Mouse (Mus musculus) embryonic facial prominence, embryonic 11.5 days (tissue): ENCODE data around the gene Smim13. TPM values are rescaled to one million over a fixed set of nuclear protein-coding genes. Genes with fewer than 3 reads are reported as not detected.
A peak's percentile ranks its signal among the peaks of the same experiment; 100 is the strongest.
"Not testable (repeated sequence)": the region's sequence is repeated elsewhere in the genome, so short reads cannot be mapped to it uniquely, and the experiment has no call there.

Experiments used
- ATAC-seq: fragments of 200-750 bp; cut with Nextera tagmentation; replicated peaks from 2 replicates; pipeline ENCODE4 v1.8.0; 2017; ENCODE audit warnings: low read depth; ENCODE audit not compliant: insufficient number of reproducible peaks, low FRiP score, low TSS enrichment
- DNase-seq: peaks from one replicate; pipeline ENCODE4 v3.0.0-alpha.2; 2015; ENCODE audit warnings: low spot score
- H3K27ac ChIP-seq: fragments of 300-500 bp; sonication (generic); replicated peaks from 2 replicates; pipeline ENCODE4 v1.5.1; 2014; ENCODE audit warnings: mild to moderate bottlenecking, low read depth, low read length, control low read depth
- H3K27me3 ChIP-seq: fragments of 300-500 bp; sonication (generic); 2 replicates; pipeline ENCODE4 v1.6.1; 2014; ENCODE audit warnings: mild to moderate bottlenecking, low read length, moderate library complexity, mixed read lengths; ENCODE audit not compliant: control insufficient read depth, insufficient read depth
- H3K36me3 ChIP-seq: fragments of 300-500 bp; sonication (generic); replicated peaks from 2 replicates; pipeline ENCODE4 v1.6.1; 2014; ENCODE audit warnings: low read depth, mild to moderate bottlenecking, low read length, moderate library complexity, mixed read lengths; ENCODE audit not compliant: control insufficient read depth, insufficient read depth
- H3K4me1 ChIP-seq: fragments of 300-500 bp; sonication (generic); 2 replicates; pipeline ENCODE4 v1.6.1; 2014; ENCODE audit warnings: low read length, mixed read lengths; ENCODE audit not compliant: control insufficient read depth, insufficient read depth
- H3K4me2 ChIP-seq: fragments of 300-500 bp; sonication (generic); 2 replicates; pipeline ENCODE4 v1.6.1; 2014; ENCODE audit warnings: low read depth, mild to moderate bottlenecking, control low read depth, low read length, moderate library complexity
- H3K4me3 ChIP-seq: fragments of 300-500 bp; sonication (generic); 2 replicates; pipeline ENCODE4 v1.5.1; 2014; ENCODE audit warnings: low read depth, low read length, control low read depth
- H3K9ac ChIP-seq: fragments of 300-500 bp; sonication (generic); replicated peaks from 2 replicates; pipeline ENCODE4 v1.6.1; 2014; ENCODE audit warnings: mild to moderate bottlenecking, control low read depth, low read length
- H3K9me3 ChIP-seq: fragments of 300-500 bp; sonication (generic); replicated peaks from 2 replicates; pipeline ENCODE4 v1.6.1; 2016; ENCODE audit warnings: mild to moderate bottlenecking, low read length, inconsistent platforms, mixed read lengths; ENCODE audit not compliant: control insufficient read depth
- WGBS: fragments of 180-500 bp; shearing (Covaris S2); extraction: QIAGEN DNeasy Blood & Tissue Kit; methylation state at CpG from one replicate; pipeline ENCODE4 v1.1.7; 2014; 5-methylcytosine and 5-hydroxymethylcytosine counted together
- polyA plus RNA-seq: library from polyadenylated mRNA; unstranded; fragments of >200 nt; fragmentation: Nextera tagmentation; extraction: Ambion mirVana; gene quantifications from 2 replicates; pipeline ENCODE4 v1.2.1, GENCODE M21; 2014

Gene Smim13
- polyA plus RNA-seq, 1 experiment from 2014 or later: 15.3 TPM

DNA sequence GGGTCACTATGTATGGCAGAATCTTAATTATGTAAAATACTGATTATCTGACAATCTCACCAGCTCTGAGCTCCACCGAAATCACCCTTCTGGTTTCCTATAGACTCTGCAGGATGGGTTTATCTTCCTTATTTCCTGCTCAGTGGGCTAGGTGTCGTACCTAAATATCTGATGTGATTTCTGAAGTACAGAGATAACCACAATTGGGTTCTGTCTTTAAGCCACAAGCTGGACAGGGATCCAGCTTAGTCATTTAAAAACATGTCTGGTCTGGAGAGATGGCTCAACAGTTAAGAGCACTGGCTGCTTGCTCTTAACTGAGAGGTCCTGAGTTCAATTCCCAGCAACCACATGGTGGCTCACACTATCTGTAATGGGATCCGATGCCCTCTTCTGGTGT is 7.3 kb downstream of the Smim13 start:
- Histone ChIP-seq H3K27ac (no peak overlapping the region), H3K9ac (no peak overlapping the region), H3K36me3 (no peaks in the 10 kb centered on the region), H3K4me1 (no peaks in the 10 kb centered on the region), H3K27me3 (no peaks in the 10 kb centered on the region), H3K9me3 (no peaks in the 10 kb centered on the region), H3K4me2 (no peak overlapping the region), H3K4me3 (no peak overlapping the region)
- ATAC-seq (no peak), DNase-seq (no peak)
- 90% methylated on average over 3 of the region's 3 CpGs for WGBS

DNA sequence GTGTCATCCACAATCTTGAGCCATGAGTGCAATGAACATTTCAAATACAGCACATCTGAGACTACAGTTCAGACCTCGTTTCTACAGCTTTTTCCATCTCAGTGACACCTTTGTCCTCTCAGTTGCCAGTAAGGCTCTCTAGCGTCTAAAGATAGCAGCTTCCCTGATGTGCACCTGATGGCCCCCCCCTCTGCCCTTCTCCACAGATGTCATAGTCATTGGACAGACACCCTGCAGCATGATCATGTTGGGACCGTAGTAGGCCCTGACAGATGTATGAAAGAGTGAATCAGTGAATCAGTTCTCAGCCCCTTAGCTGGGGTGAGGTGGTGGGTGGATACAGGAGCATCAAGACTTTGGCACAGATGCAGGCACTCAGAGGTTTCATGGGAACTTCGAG is 8.2 kb downstream of the Smim13 start:
- no peaks in the 10 kb centered on the region for H3K36me3 ChIP-seq
- H3K27ac ChIP-seq: no peak overlapping the region
- H3K9me3 ChIP-seq: no peaks in the 10 kb centered on the region
- DNase-seq (no peak), ATAC-seq (no peak)
- 84% methylated on average over 4 of the region's 4 CpGs for WGBS
- no peak overlapping the region for H3K4me3 ChIP-seq
- H3K4me1 ChIP-seq: no peaks in the 10 kb centered on the region
- H3K4me2 ChIP-seq: no peak overlapping the region
- H3K27me3 ChIP-seq: no peaks in the 10 kb centered on the region
- H3K9ac ChIP-seq: no peak overlapping the region

DNA sequence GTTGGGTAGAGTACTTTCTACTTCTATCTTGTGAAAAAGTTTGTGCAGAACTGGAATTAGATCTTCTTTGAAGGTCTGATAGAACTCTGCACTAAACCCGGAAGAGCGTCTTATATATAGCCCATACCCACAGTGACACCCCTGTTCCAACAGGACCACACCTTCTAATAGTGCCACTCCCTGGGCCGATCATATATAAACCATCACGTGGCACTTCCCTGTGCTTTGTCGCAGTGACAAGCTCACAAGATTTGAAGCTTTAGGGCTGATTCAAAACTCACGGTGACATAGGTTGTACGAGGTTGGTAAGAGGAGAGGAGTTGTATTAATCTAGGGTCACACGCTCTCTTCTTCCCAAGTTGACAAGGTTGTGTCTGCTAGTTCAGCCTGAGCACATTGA is 12.0 kb downstream of the Smim13 start:
- DNase-seq, H3K4me2 ChIP-seq, H3K4me1 ChIP-seq, ATAC-seq, H3K36me3 ChIP-seq, H3K27ac ChIP-seq, H3K27me3 ChIP-seq, H3K4me3 ChIP-seq, H3K9me3 ChIP-seq, H3K9ac ChIP-seq: not testable (repeated sequence)
- WGBS: 94% methylated on average over 8 of the region's 8 CpGs

DNA sequence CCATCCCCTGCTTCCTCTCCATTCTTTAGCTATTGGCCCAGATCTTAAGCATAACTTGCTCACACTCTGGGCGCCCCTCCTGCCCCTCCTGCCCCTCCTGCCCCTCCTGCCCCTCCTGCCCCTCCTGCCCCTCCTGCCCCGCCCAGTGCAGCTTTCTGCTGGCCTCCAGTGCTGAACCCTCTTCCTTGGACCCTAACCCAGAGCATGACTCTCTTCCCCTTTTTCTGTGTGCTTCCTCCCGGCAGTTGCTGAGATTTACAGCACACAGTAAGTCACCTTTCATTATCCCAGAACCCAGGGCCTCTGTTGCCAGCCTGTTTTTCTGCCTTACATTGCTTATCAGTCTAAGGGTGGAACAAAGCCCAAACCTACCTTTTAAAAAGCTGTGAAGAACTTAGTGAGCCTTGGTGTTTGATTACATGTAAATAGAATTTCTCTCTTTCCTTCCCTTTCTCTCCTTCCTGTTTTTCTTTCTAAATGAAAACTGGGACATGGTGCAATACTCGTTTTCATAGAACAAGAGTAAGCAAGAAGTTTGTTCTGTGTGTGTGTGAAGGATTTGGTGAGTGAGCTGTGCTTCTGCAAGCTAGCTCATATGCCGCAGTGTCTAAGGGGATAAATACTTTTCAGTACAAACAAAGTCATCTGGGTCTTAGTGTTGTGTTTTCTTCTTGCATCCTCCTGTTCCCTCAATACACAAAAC is 13.8 kb downstream of the Smim13 start:
- no peak overlapping the region for H3K27ac ChIP-seq
- WGBS: 89% methylated on average over 5 of the region's 5 CpGs
- H3K9me3 ChIP-seq: no peaks in the 10 kb centered on the region
- no peaks in the 10 kb centered on the region for H3K4me1 ChIP-seq
- H3K9ac ChIP-seq: no peak overlapping the region
- H3K4me3 ChIP-seq: no peak overlapping the region
- ATAC-seq: no peak
- no peak for DNase-seq
- H3K27me3 ChIP-seq: no peaks in the 10 kb centered on the region
- no peaks in the 10 kb centered on the region for H3K36me3 ChIP-seq
- no peak overlapping the region for H3K4me2 ChIP-seq

DNA sequence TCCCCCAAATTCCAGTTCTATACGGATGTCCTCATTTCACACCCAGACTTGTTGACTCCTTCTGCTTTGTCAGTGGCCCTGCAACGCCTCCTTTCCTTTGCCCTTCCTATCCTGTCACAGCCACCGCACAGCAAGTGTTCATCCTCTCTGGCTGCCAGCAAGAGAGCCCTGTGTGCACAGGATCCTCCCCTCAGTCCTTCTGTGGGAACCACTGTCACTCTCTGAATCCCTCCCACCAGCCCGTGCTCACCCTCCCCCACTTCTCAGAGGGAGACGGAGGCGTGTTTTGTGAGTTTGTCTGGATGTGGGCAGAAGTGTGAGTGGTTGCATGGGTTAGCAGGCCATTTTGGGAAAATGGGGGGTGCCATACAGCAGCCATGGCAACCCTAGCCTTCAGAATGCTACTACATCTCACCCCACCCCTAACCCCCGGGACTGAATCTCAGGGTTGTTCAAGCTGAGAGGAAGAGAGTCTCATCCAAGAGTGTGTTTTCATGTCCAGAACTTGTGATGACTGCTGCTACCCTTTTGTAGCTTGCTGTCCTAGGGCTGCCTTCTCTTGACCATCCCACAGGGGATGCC is 18.3 kb downstream of the Smim13 start:
- WGBS: 46% methylated on average over 7 of the region's 7 CpGs
- H3K9ac ChIP-seq: no peak overlapping the region
- H3K4me1 ChIP-seq: no peaks in the 10 kb centered on the region
- H3K9me3 ChIP-seq: no peaks in the 10 kb centered on the region
- no peaks in the 10 kb centered on the region for H3K27me3 ChIP-seq
- no peaks in the 10 kb centered on the region for H3K36me3 ChIP-seq
- H3K4me3 ChIP-seq: no peak overlapping the region
- H3K27ac ChIP-seq: no peak overlapping the region
- DNase-seq (no peak), ATAC-seq (no peak)
- H3K4me2 ChIP-seq: no peak overlapping the region

DNA sequence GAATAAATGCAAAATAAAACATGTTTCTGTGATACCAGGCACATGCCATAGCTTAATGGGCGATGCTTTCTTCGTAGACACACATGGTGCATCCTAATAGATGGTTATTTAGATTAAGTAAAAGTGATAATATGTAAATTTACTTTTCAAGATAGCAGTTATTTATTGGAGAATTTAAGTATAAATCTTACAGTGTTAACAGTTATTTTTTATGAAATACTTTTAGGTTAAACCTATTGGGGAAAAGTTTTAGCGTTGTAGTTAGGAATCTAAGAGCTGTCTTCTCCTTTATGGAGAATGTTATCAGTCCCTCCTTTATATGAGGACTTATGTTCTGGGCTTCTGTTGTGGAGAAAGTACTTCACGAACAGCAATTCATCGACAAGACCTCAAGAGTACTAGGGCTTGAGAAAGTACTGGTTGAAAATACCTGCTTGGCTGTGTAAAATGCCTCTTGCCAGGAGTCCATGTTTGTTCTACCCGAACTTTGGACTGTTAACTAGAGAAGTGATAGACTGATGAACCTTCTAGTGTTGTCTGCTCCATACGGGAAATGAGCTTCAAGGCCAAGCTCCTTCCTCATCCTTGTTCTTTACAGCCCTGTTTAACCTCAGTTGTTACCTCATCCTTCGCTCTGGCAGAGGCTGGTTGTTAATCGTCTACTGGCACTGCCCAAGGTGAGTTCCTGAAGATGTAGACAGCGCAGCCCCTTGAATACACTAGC is 24.4 kb downstream of the Smim13 start, which contains the start of gene Gm17364:
Gm17364 (minus strand) TSS at position 51 of the 724 bp plus-strand sequence.
- Histone ChIP-seq H3K27me3 (no peaks in the 10 kb centered on the region), H3K27ac (no peak within 1 kb of the TSS), H3K9me3 (no peaks in the 10 kb centered on the region), H3K4me1 (no peaks in the 10 kb centered on the region), H3K9ac (no peak within 1 kb of the TSS), H3K36me3 (no peaks in the 10 kb centered on the region), H3K4me3 (no peak within 1 kb of the TSS), H3K4me2 (no peak within 1 kb of the TSS)
- ATAC-seq (no peak), DNase-seq (no peak)
- WGBS: 93% methylated on average over 10 of the region's 10 CpGs

- no peaks in the 10 kb centered on the region for H3K9me3 ChIP-seq
- H3K27ac ChIP-seq: no peak overlapping the region
- H3K36me3 ChIP-seq: no peaks in the 10 kb centered on the region
- H3K4me2 ChIP-seq: no peak overlapping the region
- no peaks in the 10 kb centered on the region for H3K4me1 ChIP-seq
- DNase-seq: no peak
- H3K4me3 ChIP-seq: no peak overlapping the region
- ATAC-seq: no peak
- H3K9ac ChIP-seq: no peak overlapping the region
- no peaks in the 10 kb centered on the region; the same call in 1 of the 2 replicates for H3K27me3 ChIP-seq
- WGBS: 69% methylated on average over 5 of the region's 5 CpGs
Observed at GRCm38 (mm10) chr13:41280696-41281095, 31.1 kb downstream of the Smim13 start.

- Histone ChIP-seq H3K36me3 (no peaks in the 10 kb centered on the region), H3K4me3 (no peak overlapping the region)
- peak; percentile 67; the same call in 1 of the 2 replicates for ATAC-seq
Observed at GRCm38 (mm10) chr13:41283256-41283655, 33.6 kb downstream of the Smim13 start.

More at GRCm38 (mm10) chr13:41283256-41283655, 33.6 kb downstream of the Smim13 start:
- Histone ChIP-seq H3K27me3 (no peaks in the 10 kb centered on the region; the same call in 1 of the 2 replicates), H3K27ac (no peak overlapping the region), H3K9ac (no peak overlapping the region), H3K4me2 (no peak overlapping the region), H3K9me3 (no peaks in the 10 kb centered on the region), H3K4me1 (no peaks in the 10 kb centered on the region)
- peak; percentile 93 for DNase-seq
- whole genome bisulfite sequencing: 32% methylated on average over 5 of the region's 5 CpGs
